Mouse (Mus musculus): ENCODE results near the gene S100pbp.

Gene S100pbp

GRCm38 (mm10) chr4:129146392-129146791 is 43.1 kb downstream of the S100pbp start:
- no peak for DNase-seq

GRCm38 (mm10) chr4:129145943-129146342 is 43.6 kb downstream of the S100pbp start:
- no peak for DNase-seq

GRCm38 (mm10) chr4:129145411-129145810 is 44.1 kb downstream of the S100pbp start:
- DNase-seq: no peak

DNA sequence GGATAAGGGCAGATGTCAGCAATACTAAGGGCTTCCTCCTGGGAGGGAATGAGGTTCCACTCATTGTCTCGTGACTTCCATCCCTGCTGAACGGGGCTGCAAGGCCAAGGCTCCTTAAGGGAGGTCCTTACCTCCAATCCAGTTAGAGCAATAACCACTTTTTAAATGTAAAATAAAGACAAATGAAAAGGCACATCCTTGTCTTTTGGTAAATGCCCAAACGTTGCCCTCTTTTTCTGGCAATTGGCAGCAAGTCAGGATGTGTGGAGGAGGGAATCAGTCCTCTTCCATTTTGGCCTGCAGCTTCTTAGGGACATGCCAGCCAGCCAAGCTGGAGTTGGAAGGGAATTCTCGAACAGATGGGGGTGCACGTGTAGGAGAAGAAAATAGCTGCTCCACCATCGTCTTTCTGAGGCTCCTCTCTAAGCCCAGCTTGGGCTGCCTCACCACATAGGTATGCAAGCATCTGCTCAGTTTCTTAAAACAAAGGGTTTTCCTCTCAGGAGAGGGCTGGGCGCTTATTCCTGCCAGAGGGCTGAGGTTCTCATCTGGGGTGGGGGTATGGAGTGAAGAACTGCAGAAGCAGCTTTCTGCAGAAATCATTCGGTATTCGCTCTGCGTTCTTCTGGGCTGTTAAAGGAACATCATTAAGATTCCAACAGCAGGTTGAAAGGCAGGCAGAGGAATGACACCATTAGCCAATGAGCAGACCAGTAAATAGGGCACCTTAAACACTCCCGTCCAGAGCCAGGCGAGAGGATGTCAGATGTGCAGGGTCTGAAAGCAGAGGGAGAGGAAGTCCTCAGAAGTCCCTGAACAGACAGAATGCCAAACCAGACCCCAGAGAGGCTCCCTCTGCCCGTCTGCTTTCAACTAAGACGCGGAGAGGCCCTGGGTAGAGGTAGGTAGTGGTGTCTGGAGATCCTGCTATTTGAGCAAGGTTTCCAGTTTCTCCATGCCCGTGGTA is 44.8 kb downstream of the S100pbp start:
- no peak for DNase-seq

DNA sequence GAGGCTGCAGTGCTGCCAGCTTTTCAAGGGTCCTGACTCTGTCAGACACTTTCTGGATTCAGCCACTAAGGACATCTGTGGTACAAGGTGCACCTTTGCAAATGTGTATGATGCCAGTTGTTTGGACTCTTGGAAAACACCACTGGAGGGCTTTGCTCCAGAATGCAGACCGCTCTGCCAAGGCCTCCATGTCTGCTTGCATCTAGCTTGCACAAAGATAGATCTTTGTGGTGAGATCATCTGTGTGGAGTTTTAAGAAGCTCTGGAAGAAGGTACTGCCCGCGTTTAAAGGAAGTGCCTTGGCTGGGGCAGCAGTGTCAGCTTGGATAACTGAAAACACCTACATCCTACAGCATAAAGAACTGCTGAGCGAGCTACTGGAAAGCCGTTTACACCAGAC is 46.0 kb downstream of the S100pbp start:
- no peak for DNase-seq

- DNase-seq: no peak
Measured at GRCm38 (mm10) chr4:129142439-129143045, 47.0 kb downstream of the S100pbp start.

GRCm38 (mm10) chr4:129141560-129142438 is 47.7 kb downstream of the S100pbp start:
- no peak for DNase-seq

GRCm38 (mm10) chr4:129140808-129141207 is 48.7 kb downstream of the S100pbp start:
- DNase-seq: no peak

GRCm38 (mm10) chr4:129139642-129140041 is 49.9 kb downstream of the S100pbp start:
- DNase-seq: no peak

GRCm38 (mm10) chr4:129137392-129138321 is 51.9 kb downstream of the S100pbp start:
- DNase-seq: no peak

DNA sequence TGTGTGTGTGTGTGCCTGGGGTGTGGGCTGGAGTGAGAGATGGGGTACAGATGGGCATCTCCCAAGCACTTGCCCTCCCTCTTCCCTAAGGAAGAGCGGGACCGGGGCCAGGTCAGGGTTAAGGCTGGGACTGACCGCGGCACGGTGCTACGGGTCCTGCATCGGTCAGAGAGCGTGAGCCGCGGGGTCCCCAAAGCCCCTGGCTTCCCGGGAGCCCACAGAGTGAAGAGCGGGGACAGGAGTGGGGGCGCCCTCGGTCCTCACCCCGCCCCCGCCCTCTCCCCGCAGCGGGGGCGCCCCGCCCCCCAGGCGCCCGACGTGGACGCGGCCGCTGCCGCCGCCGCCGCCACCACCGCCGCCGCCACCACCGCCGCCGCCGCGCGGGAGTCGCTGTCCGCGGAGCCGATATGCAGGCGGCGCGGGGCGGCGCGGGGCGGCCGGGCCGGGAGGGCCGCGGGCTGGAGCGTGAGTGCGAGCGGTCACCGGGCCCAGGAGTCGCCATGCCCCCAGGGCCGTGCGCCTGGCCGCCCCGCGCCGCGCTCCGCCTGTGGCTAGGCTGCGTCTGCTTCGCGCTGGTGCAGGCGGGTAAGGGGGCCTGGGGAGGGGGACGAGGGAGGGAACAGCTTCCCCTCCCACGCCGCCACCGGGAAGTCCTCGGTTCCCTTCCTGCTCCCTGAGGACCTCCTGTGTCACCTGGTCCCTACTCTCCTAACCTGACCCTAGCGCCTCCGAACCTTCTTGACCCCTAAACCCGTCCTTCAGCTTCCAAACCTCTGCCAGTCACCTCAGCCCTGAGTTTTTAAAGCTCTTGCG is 52.7 kb downstream of the S100pbp start, which contains the start of gene Fndc5:
TSS of gene Fndc5 (plus strand) at position 421 of the 813 bp plus-strand sequence.
- peak; percentile 48 to 57 for DNase-seq

- DNase-seq: no peak
Measured at GRCm38 (mm10) chr4:129136189-129136578, 53.3 kb downstream of the S100pbp start.

- DNase-seq: no peak
Measured at GRCm38 (mm10) chr4:129135637-129136036, 53.9 kb downstream of the S100pbp start.

DNA sequence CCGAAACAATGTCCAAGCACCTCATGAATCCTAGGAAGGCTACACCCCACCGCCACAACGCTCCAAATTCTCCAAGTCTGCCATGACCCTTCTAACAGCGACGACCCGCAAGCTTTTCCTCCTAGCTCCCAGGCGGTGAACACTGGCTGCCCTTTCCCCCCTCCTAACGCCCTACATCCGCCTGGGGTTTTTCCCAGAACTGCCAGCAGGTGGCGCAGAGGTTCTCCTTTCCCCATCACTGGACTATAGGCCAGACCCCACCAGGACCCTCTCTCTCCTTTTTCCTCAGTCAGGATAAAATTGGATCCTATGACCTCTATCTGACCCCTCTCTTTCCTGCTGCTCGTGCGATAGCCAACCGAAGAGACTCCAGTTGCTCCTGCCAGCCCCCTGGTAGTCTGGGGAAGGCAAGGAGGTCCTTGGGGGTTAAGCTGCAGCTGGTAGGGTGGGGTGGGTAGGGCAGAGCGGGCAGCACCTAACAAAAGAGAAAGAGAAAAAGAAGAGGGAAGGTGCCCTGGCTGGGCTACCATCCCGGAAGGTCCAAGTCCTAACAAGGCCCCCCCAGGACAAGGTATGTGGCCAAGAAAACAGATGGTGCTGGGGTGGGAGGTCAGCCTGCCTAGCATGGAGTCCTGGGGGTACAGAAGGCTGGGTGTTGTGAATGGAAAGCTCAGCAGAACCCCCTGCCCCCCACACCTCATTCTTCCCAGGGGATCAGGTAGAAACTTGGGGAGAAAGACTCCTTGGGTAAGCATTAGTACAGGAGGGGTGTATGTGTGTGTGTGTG is 54.5 kb downstream of the S100pbp start:
- DNase-seq: peak; percentile 91

DNA sequence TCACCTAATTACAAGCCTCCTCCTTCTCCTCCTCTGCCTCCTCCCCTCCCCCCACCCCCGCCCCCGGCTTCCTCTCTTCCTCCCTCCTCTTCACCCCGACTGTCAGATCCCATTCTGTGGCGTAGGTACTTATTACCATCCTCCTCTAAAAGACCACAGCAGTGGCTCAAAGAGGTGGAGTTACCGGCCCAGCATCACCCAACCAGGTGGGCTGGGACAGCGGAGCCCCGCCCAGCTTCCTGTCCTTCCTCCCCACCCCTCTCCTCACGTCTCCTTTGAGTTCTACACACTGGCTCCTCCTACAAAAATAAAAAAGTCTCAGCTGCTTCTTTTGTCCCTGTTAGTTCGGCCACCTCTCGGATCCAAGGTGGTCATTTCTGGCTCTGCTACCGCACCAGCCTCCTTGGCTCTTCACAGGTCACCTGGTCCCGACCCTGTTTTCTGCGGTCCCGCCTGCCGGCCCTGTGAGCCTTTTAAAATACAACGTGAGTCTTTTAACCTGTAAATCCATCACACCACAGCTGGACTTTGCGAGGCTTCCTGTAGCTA is 58.7 kb downstream of the S100pbp start:
- peak; percentile 71 to 82 for DNase-seq

DNA sequence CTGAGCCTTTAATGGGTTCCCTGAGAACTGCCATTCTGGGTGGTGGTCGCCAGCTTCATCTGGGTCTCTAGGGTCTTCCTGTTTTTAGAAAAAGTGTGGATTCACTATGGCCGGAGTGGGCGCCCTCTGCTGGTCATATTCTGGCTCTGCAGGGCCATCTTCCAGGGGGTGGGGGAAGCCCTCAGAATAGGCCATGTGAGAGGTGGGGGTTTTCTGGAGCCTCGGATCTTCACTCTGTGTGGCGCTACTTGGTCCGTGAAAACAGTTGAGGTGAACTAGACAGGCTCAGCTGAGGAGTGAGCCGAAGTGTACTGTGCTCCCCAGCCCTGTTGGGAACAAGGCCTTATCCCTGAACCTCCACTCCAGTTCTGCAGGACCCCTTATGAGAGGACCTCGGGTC is 59.4 kb downstream of the S100pbp start:
- DNase-seq: peak; percentile 68 to 75

DNA sequence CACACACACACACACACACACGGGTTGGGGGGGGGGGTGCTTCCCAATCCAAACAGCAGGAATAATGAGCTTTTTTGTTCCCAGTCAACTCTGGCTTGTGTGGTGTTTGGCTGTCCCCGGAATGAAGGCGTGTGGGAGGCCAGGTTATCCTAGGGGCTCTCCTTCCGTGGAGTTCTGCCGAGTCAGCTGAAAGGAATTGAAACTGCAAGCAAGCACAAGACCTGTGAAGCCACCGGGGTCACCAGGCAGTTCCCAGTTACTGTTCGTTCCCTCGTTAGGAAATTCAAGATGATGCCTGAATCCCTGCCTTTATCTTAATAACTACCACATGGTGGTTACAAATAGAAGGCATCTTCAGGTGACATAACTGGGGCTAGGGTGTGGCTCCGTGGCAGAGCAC is 60.1 kb downstream of the S100pbp start:
- peak in 1 of 2 experiments; percentile 60 for DNase-seq

DNA sequence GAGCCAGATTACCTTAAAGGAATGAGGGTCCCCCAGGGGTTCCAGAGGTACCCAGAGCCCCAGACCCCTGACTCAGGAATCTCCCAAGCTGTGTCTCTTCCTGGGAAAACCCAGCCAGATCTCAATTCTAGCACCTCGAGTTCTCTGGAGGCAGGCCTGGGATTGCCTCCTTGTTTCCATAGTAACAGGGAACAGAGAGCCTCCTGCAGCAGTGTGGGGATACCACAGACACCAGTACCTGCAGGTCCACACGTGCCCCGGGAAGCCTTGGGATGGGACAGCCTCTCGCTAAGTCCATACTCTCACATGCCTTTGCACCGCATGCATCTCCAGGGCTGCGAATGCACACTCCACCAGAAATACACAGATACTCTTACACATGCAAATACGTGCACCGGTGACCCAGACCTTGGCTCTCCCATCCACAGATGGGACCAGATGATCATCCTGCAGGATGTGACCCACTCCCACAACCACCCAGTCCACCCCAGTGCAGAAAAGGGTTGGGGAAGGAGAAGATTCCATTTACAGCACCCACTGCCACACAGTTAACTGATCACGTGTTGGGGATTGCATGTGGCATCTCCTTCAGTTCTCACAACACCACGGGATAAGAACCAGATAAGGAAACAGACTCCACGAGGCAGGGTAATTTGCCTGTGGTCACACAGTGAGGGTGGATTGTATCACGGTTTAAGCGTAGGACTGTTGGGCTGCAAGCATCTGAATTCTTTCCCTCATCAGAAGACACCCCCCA is 60.8 kb downstream of the S100pbp start:
- no peak for DNase-seq
